ENCODE assay signal across 8 mouse cellular contexts in genomic region chr9:58196610-58197567, GRCm38 (mm10). TPM values are rescaled to one million over a fixed set of nuclear protein-coding genes. Genes with fewer than 3 reads are reported as not detected.
DNase-seq lines count a peak whose midpoint lies in the region; ATAC-seq and TF ChIP-seq lines count a peak whose summit lies in the region.

No protein-coding gene starts in this region.

- H3K4me2 ChIP-seq in embryonic facial prominence, embryonic 13.5 days = peak overlapping the region; percentile 63
- H3K4me2 ChIP-seq in hindbrain, embryonic 16.5 days (ENCODE audit: low read length) = peak overlapping the region; percentile 72
- peak overlapping the region; percentile 57 for H3K4me2 ChIP-seq in neural tube, embryonic 12.5 days (replicated peaks)

- H3K9ac ChIP-seq in embryonic facial prominence, embryonic 13.5 days = no peak overlapping the region
- peak overlapping the region; percentile 49 for H3K9ac ChIP-seq in hindbrain, embryonic 16.5 days (ENCODE audit: low read depth, low read length)
- peak overlapping the region; percentile 53 for H3K9ac ChIP-seq in neural tube, embryonic 12.5 days

- no peaks in the 10 kb centered on the region for H3K9me3 ChIP-seq in embryonic facial prominence, embryonic 13.5 days
- no peaks in the 10 kb centered on the region for H3K9me3 ChIP-seq in hindbrain, embryonic 16.5 days (ENCODE audit: control insufficient read depth, low read length)
- no peaks in the 10 kb centered on the region for H3K9me3 ChIP-seq in neural tube, embryonic 12.5 days

- H3K4me3 ChIP-seq in layer of hippocampus, adult 2 months = peak overlapping the region; percentile 65
- peak overlapping the region; percentile 36 for H3K4me3 ChIP-seq in embryonic facial prominence, embryonic 13.5 days
- peak overlapping the region; percentile 33 for H3K4me3 ChIP-seq in hindbrain, embryonic 16.5 days (ENCODE audit: low read length)
- peak overlapping the region; percentile 32 for H3K4me3 ChIP-seq in neural tube, embryonic 12.5 days

- peaks cover 85% of the 10 kb centered on the region for H3K27me3 ChIP-seq in embryonic facial prominence, embryonic 13.5 days
- peaks cover 57% of the 10 kb centered on the region for H3K27me3 ChIP-seq in hindbrain, embryonic 16.5 days (replicated peaks; ENCODE audit: control insufficient read depth, insufficient read depth, low read length)
- H3K27me3 ChIP-seq in neural tube, embryonic 12.5 days (replicated peaks) = peaks cover 79% of the 10 kb centered on the region

- ATAC-seq in embryonic facial prominence, embryonic 13.5 days (ENCODE audit: insufficient number of reproducible peaks, insufficient read depth, low FRiP score, low TSS enrichment, low read depth) = no peak
- ATAC-seq in hindbrain, embryonic 16.5 days = no peak
- ATAC-seq in neural tube, embryonic 12.5 days (ENCODE audit: low FRiP score, low read depth) = no peak

- TF ChIP-seq CTCF in layer of hippocampus, adult 2 months (conservative IDR thresholded peaks at IDR 0.05) = no peak

- DNase-seq in layer of hippocampus, adult 2 months (ENCODE audit: low spot score in 2 of 2) = no peak
- DNase-seq in layer of hippocampus, adult 9-11 months = no peak
- no peak for DNase-seq in left cerebral cortex, adult 8-10 months (ENCODE audit: low spot score in 2 of 2)
- no peak for DNase-seq in kidney, postnatal 25 days
- DNase-seq in right cerebral cortex, postnatal 4 days = no peak

- peak overlapping the region; percentile 95 for H3K27ac ChIP-seq in layer of hippocampus, adult 2 months
- H3K27ac ChIP-seq in embryonic facial prominence, embryonic 13.5 days = no peak overlapping the region
- no peak overlapping the region for H3K27ac ChIP-seq in hindbrain, embryonic 16.5 days (ENCODE audit: low read depth, low read length)
- no peak overlapping the region for H3K27ac ChIP-seq in neural tube, embryonic 12.5 days

- 3% methylated on average over 46 of the region's 46 CpGs for WGBS in embryonic facial prominence, embryonic 13.5 days
- WGBS in hindbrain, embryonic 16.5 days = 3% methylated on average over 46 of the region's 46 CpGs
- WGBS in neural tube, embryonic 12.5 days = 1% methylated on average over 46 of the region's 46 CpGs

- H3K4me1 ChIP-seq in embryonic facial prominence, embryonic 13.5 days = peaks cover 63% of the 10 kb centered on the region
- peaks cover 42% of the 10 kb centered on the region for H3K4me1 ChIP-seq in hindbrain, embryonic 16.5 days (ENCODE audit: control insufficient read depth, insufficient read depth, low read depth, low read length)
- peaks cover 36% of the 10 kb centered on the region for H3K4me1 ChIP-seq in neural tube, embryonic 12.5 days

- H3K36me3 ChIP-seq in embryonic facial prominence, embryonic 13.5 days = no peaks in the 10 kb centered on the region
- H3K36me3 ChIP-seq in hindbrain, embryonic 16.5 days (ENCODE audit: control insufficient read depth, insufficient read depth, low read length) = no peaks in the 10 kb centered on the region
- no peaks in the 10 kb centered on the region for H3K36me3 ChIP-seq in neural tube, embryonic 12.5 days

RNA-seq across cellular contexts. Expression of gene Islr, which starts 7.2 kb away (rescaled TPM):
- 10 to 100 TPM; 12.8 to 14.2 TPM for total RNA-seq in layer of hippocampus, adult 2 months (2021)
- 75.6 and 79.6 TPM in 2 replicates for polyA plus RNA-seq in embryonic facial prominence, embryonic 13.5 days (2015; fragmentation: Nextera tagmentation; extraction: Ambion mirVana)
- 40.4 and 50.5 TPM in 2 replicates for polyA plus RNA-seq in hindbrain, embryonic 16.5 days (2015; fragmentation: Nextera tagmentation; extraction: Ambion mirVana)
- polyA plus RNA-seq in neural tube, embryonic 12.5 days (2016; fragmentation: Nextera tagmentation; extraction: Ambion mirVana) = 48.7 and 51.6 TPM in 2 replicates
- total RNA-seq in left cerebral cortex, adult 8-10 months (2022) = 10 to 100 TPM; 14.8 to 23.4 (median 18.9) TPM

RNA-seq across cellular contexts. Expression of gene Islr2, which starts 7.2 kb away (rescaled TPM):
- 100 to 1,000 TPM; 134 to 136 TPM for total RNA-seq in layer of hippocampus, adult 2 months (2021)
- 0.76 and 1.4 TPM in 2 replicates for polyA plus RNA-seq in embryonic facial prominence, embryonic 13.5 days (2015; fragmentation: Nextera tagmentation; extraction: Ambion mirVana)
- polyA plus RNA-seq in hindbrain, embryonic 16.5 days (2015; fragmentation: Nextera tagmentation; extraction: Ambion mirVana) = 13.8 and 21.5 TPM in 2 replicates
- 13.8 and 15.4 TPM in 2 replicates for polyA plus RNA-seq in neural tube, embryonic 12.5 days (2016; fragmentation: Nextera tagmentation; extraction: Ambion mirVana)
- total RNA-seq in left cerebral cortex, adult 8-10 months (2022) = 10 to 100 TPM; 63.9 to 73.8 (median 69.4) TPM

RNA-seq across cellular contexts. Expression of gene Pml, which starts 52.7 kb away (rescaled TPM):
- total RNA-seq in layer of hippocampus, adult 2 months (2021) = 10 to 100 TPM; 11.9 to 14.2 TPM
- polyA plus RNA-seq in embryonic facial prominence, embryonic 13.5 days (2015; fragmentation: Nextera tagmentation; extraction: Ambion mirVana) = 14.4 and 15.2 TPM in 2 replicates
- 3.9 and 6.0 TPM in 2 replicates for polyA plus RNA-seq in hindbrain, embryonic 16.5 days (2015; fragmentation: Nextera tagmentation; extraction: Ambion mirVana)
- 5.6 and 8.2 TPM in 2 replicates for polyA plus RNA-seq in neural tube, embryonic 12.5 days (2016; fragmentation: Nextera tagmentation; extraction: Ambion mirVana)
- 10 to 100 TPM; 15.3 to 20.3 (median 17.5) TPM for total RNA-seq in left cerebral cortex, adult 8-10 months (2022)

RNA-seq across cellular contexts. Expression of gene Stoml1, which starts 56.1 kb away (rescaled TPM):
- total RNA-seq in layer of hippocampus, adult 2 months (2021) = 10 to 100 TPM; 78.6 to 78.7 TPM
- 43.1 and 45.0 TPM in 2 replicates for polyA plus RNA-seq in embryonic facial prominence, embryonic 13.5 days (2015; fragmentation: Nextera tagmentation; extraction: Ambion mirVana)
- 141 and 142 TPM in 2 replicates for polyA plus RNA-seq in hindbrain, embryonic 16.5 days (2015; fragmentation: Nextera tagmentation; extraction: Ambion mirVana)
- 62.6 and 71.5 TPM in 2 replicates for polyA plus RNA-seq in neural tube, embryonic 12.5 days (2016; fragmentation: Nextera tagmentation; extraction: Ambion mirVana)
- 10 to 100 TPM; 65.6 to 69.4 (median 67.4) TPM for total RNA-seq in left cerebral cortex, adult 8-10 months (2022)
